Mouse (Mus musculus) embryonic facial prominence, embryonic 11.5 days (tissue): ENCODE results near the gene Setd6. TPM values are rescaled to one million over a fixed set of nuclear protein-coding genes. Genes with fewer than 3 reads are reported as not detected.

Experiments
- ATAC-seq: fragments of 200-750 bp; cut with Nextera tagmentation; replicated peaks from 2 replicates; pipeline ENCODE4 v1.8.0; 2017; ENCODE audit warnings: low read depth; ENCODE audit not compliant: insufficient number of reproducible peaks, low FRiP score, low TSS enrichment
- DNase-seq: peaks from one replicate; pipeline ENCODE4 v3.0.0-alpha.2; 2015; ENCODE audit warnings: low spot score
- H3K27ac ChIP-seq: fragments of 300-500 bp; sonication (generic); replicated peaks from 2 replicates; pipeline ENCODE4 v1.5.1; 2014; ENCODE audit warnings: mild to moderate bottlenecking, low read depth, low read length, control low read depth
- H3K27me3 ChIP-seq: fragments of 300-500 bp; sonication (generic); 2 replicates; pipeline ENCODE4 v1.6.1; 2014; ENCODE audit warnings: mild to moderate bottlenecking, low read length, moderate library complexity, mixed read lengths; ENCODE audit not compliant: control insufficient read depth, insufficient read depth
- H3K36me3 ChIP-seq: fragments of 300-500 bp; sonication (generic); replicated peaks from 2 replicates; pipeline ENCODE4 v1.6.1; 2014; ENCODE audit warnings: low read depth, mild to moderate bottlenecking, low read length, moderate library complexity, mixed read lengths; ENCODE audit not compliant: control insufficient read depth, insufficient read depth
- H3K4me1 ChIP-seq: fragments of 300-500 bp; sonication (generic); 2 replicates; pipeline ENCODE4 v1.6.1; 2014; ENCODE audit warnings: low read length, mixed read lengths; ENCODE audit not compliant: control insufficient read depth, insufficient read depth
- H3K4me2 ChIP-seq: fragments of 300-500 bp; sonication (generic); 2 replicates; pipeline ENCODE4 v1.6.1; 2014; ENCODE audit warnings: low read depth, mild to moderate bottlenecking, control low read depth, low read length, moderate library complexity
- H3K4me3 ChIP-seq: fragments of 300-500 bp; sonication (generic); 2 replicates; pipeline ENCODE4 v1.5.1; 2014; ENCODE audit warnings: low read depth, low read length, control low read depth
- H3K9ac ChIP-seq: fragments of 300-500 bp; sonication (generic); replicated peaks from 2 replicates; pipeline ENCODE4 v1.6.1; 2014; ENCODE audit warnings: mild to moderate bottlenecking, control low read depth, low read length
- H3K9me3 ChIP-seq: fragments of 300-500 bp; sonication (generic); replicated peaks from 2 replicates; pipeline ENCODE4 v1.6.1; 2016; ENCODE audit warnings: mild to moderate bottlenecking, low read length, inconsistent platforms, mixed read lengths; ENCODE audit not compliant: control insufficient read depth
- WGBS: fragments of 180-500 bp; shearing (Covaris S2); extraction: QIAGEN DNeasy Blood & Tissue Kit; methylation state at CpG from one replicate; pipeline ENCODE4 v1.1.7; 2014; 5-methylcytosine and 5-hydroxymethylcytosine counted together
- microRNA-seq: library from miRNA; unstranded; fragments of <30 nt; microRNA quantifications from one replicate; pipeline ENCODE4, GENCODE M21; 2016; ENCODE audit warnings: borderline number of aligned reads
- polyA plus RNA-seq: library from polyadenylated mRNA; unstranded; fragments of >200 nt; fragmentation: Nextera tagmentation; extraction: Ambion mirVana; gene quantifications from 2 replicates; pipeline ENCODE4 v1.2.1, GENCODE M21; 2014

The Setd6 gene
- polyA plus RNA-seq, 1 experiment from 2014 or later = 21.0 TPM

DNA sequence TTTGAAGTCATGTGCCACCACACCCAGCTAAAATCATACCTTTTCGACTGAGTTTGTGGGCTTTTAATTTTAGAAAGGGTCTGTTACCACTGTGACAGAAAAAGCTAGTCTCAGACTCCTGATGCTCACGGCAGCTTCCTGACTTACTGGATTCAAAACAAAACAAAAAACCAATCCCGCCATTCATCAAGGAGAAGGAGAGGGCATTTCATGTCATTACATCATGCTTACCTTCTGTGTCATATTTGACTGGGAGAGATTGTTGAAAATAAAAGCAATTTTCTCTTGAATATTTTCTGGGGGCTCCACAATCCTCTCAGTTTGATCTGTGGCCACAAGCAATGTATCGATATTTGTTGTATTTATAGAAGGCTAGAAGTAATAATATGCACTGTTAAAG is 32.3 kb downstream of the Setd6 start:
- Histone ChIP-seq H3K4me3 (no peak overlapping the region), H3K4me2 (no peak overlapping the region), H3K36me3 (peaks cover 10% of the 10 kb centered on the region), H3K27me3 (no peaks in the 10 kb centered on the region), H3K27ac (no peak overlapping the region), H3K9me3 (no peaks in the 10 kb centered on the region), H3K9ac (no peak overlapping the region), H3K4me1 (no peaks in the 10 kb centered on the region)
- DNase-seq (no peak), ATAC-seq (no peak)
- WGBS = 93% methylated on average over 4 of the region's 4 CpGs

DNA sequence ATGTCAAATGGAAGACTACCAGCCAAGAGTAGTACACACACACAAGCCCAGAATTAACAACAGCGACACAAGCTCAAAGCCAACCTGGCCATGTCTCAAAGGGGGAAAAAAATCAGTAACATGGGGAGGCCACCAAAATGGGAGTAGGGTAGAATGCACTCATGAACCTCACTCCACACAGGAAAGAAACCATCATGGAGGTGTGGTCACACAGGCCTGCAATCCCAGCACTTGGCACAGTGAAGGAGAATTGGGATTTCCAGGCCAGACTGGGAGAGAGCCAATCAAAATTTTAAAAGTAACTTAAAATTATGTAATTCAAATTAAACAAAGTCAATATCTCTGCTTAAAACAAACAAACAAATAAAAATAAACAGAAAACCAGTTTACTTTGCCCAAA is 36.2 kb downstream of the Setd6 start:
- no peaks in the 10 kb centered on the region for H3K27me3 ChIP-seq
- no peak overlapping the region for H3K4me2 ChIP-seq
- no peak overlapping the region for H3K27ac ChIP-seq
- H3K4me3 ChIP-seq = no peak overlapping the region
- no peaks in the 10 kb centered on the region for H3K4me1 ChIP-seq
- H3K9ac ChIP-seq = no peak overlapping the region
- 95% methylated on average over 1 of the region's 1 CpGs for WGBS
- peaks cover 10% of the 10 kb centered on the region for H3K36me3 ChIP-seq
- no peaks in the 10 kb centered on the region for H3K9me3 ChIP-seq
- no peak for ATAC-seq
- no peak for DNase-seq

DNA sequence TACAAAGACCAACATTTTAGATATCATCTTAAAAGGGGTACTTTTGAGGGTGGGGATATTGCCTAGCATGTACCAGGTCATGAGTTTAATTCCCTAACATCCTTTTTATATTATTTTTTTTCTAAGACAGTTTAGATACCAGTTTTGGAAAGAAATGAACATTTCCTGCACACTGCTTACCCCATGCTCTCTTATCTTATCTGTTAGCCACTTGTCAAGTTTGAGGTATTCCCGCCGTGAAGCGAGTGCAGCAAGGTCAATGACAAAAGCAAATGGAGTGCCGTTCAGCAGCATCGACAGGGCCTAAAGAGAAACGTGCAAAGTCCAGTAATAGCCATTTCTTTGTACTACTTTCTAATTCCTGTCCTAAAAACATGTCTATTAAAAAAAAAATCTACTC is 44.6 kb downstream of the Setd6 start:
- no peak for DNase-seq
- WGBS = 96% methylated on average over 6 of the region's 6 CpGs
- Histone ChIP-seq H3K9me3 (no peaks in the 10 kb centered on the region), H3K27ac (no peak overlapping the region), H3K4me1 (no peaks in the 10 kb centered on the region), H3K4me2 (no peak overlapping the region), H3K9ac (no peak overlapping the region), H3K36me3 (peaks cover 10% of the 10 kb centered on the region), H3K4me3 (no peak overlapping the region), H3K27me3 (no peaks in the 10 kb centered on the region)
- no peak for ATAC-seq

DNA sequence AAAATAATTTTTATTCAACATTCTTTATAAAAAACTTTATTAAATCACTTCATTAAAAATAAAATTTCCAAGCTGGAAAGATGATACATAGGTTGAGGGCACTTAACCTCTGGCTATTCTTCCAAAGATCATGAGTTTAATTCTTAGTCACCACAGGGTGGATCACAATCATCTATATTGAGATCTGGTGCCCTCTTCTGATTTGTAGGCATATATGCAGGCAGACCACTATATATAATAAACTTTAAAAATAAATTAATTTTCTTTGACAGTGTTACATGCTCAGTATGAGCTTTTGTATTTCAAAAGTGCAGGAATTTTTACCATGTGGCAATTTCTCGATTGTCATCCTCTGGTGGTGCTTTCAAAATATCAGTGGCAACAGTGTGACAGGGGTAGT is 48.5 kb downstream of the Setd6 start:
- WGBS = 98% methylated on average over 1 of the region's 1 CpGs
- no peak for DNase-seq
- H3K36me3 ChIP-seq = peaks cover 14% of the 10 kb centered on the region
- H3K27ac ChIP-seq = no peak overlapping the region
- no peak overlapping the region for H3K9ac ChIP-seq
- H3K4me3 ChIP-seq = no peak overlapping the region
- no peak overlapping the region for H3K4me2 ChIP-seq
- no peak for ATAC-seq
- no peaks in the 10 kb centered on the region for H3K27me3 ChIP-seq
- H3K4me1 ChIP-seq = no peaks in the 10 kb centered on the region
- H3K9me3 ChIP-seq = no peaks in the 10 kb centered on the region

Small RNAs within 50 kb of the gene (microRNA-seq; reads per million reads assigned to microRNA genes)
- gene Mir7073 = 1.9 reads per million

Other genes starting within 250 kb of the Setd6 start
- 14.6 and 19.9 TPM in 2 replicates for gene Csnk2a2, start 225.8 kb upstream of the Setd6 start, polyA plus RNA-seq
- gene Ccdc113, start 181.8 kb upstream of the Setd6 start, polyA plus RNA-seq = not detected in 2 replicates
- not detected in 2 replicates for gene Prss54, start 139.5 kb upstream of the Setd6 start, polyA plus RNA-seq
- 32.5 and 35.3 TPM in 2 replicates for gene Gins3, start 82.4 kb upstream of the Setd6 start, polyA plus RNA-seq
- gene Ndrg4, start 38.9 kb upstream of the Setd6 start, polyA plus RNA-seq = 21.2 and 26.4 TPM in 2 replicates
- 119 and 120 TPM in 2 replicates for gene Cnot1, start 91.6 kb downstream of the Setd6 start, polyA plus RNA-seq
- gene Sap18b, start 109.5 kb downstream of the Setd6 start, polyA plus RNA-seq = 402 and 452 TPM in 2 replicates
- gene Slc38a7, start 137.7 kb downstream of the Setd6 start, polyA plus RNA-seq = 15.2 and 15.4 TPM in 2 replicates
- 79.8 and 95.8 TPM in 2 replicates for gene Got2, start 172.7 kb downstream of the Setd6 start, polyA plus RNA-seq